Mouse (Mus musculus): ENCODE results near the gene Gm3500. TPM values are rescaled to one million over a fixed set of nuclear protein-coding genes. Genes with fewer than 3 reads are reported as not detected.
"Not testable (repeated sequence)": the region's sequence is repeated elsewhere in the genome, so short reads cannot be mapped to it uniquely, and the experiment has no call there.

The Gm3500 gene
- not detected in 2 replicates for polyA plus RNA-seq (2011; ENCODE audit: insufficient read length, low read depth, missing spikeins)

DNA sequence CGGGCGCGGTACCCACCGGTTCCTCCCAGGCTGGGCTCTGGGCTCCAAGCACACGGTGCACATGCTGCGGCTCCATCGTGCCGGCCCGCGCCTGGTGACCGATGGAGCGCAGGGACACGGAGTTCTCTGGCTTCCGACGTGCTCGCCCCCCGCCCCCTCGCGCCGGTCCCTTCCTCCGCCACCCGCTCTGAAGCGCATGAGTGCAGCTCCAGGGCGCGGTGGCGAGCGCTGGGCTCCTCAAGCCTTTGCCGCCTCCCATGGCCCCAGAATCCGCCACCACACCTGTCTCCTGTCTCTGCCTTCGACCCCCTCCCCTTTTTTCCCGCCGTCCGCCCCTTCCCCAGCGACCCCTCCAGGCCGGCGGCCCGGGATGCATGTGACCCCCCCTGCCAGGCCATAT lies at the start of gene Gm3500:
Gene Gm3500, minus strand, starts transcription at position 101 of the 400 bp plus-strand sequence.
- not testable (repeated sequence) for H3K4me3 ChIP-seq (ENCODE audit: insufficient read depth, low read length); H3K4me1 ChIP-seq (ENCODE audit: control insufficient read depth, insufficient read depth, low read length); H3K27ac ChIP-seq (ENCODE audit: insufficient read depth, low read length)

DNA sequence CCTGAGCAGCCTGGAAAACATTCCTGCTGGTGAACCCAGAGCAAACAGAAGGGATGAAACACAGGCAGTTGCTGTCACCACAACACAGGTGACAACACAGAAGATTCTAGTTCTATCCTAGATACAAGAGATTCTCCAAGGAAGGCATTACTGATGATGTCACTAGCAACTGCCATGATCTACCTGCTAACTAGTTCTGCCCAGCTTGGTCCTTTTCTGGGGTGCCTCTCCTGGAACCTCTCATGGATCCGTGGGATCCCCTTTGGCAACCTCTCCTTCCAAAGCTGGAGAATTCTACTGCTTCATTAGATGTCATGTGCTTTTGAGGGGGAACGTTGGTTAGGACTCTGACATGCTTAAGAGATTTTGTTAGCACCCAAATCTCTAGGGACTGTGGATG lies 54.0 kb downstream of the Gm3500 start, which contains the start of gene Gm3542:
Gene Gm3542, minus strand, starts transcription at position 101 of the 400 bp plus-strand sequence.
- not testable (repeated sequence) for H3K4me1 ChIP-seq (ENCODE audit: control insufficient read depth, insufficient read depth, low read length); H3K27ac ChIP-seq (ENCODE audit: insufficient read depth, low read length); H3K4me3 ChIP-seq (ENCODE audit: insufficient read depth, low read length)

Other genes starting within 250 kb of the Gm3500 start
- gene Gm3317, start 224.5 kb downstream of the Gm3500 start, polyA plus RNA-seq (2011; ENCODE audit: insufficient read length, low read depth, missing spikeins) = not detected in 2 replicates
- gene Gm8271, start 203.3 kb downstream of the Gm3500 start, polyA plus RNA-seq (2011; ENCODE audit: insufficient read length, low read depth, missing spikeins) = not detected in 2 replicates
- not detected in 2 replicates for gene Gm3526, start 128.5 kb downstream of the Gm3500 start, polyA plus RNA-seq (2011; ENCODE audit: insufficient read length, low read depth, missing spikeins)
- gene Gm3542, start 54.1 kb downstream of the Gm3500 start, polyA plus RNA-seq (2011; ENCODE audit: insufficient read length, low read depth, missing spikeins) = not detected in 2 replicates
- gene Gm3194, start 66.4 kb upstream of the Gm3500 start, polyA plus RNA-seq (2011; ENCODE audit: insufficient read length, low read depth, missing spikeins) = not detected in 2 replicates
- gene Gm8246, start 88.8 kb upstream of the Gm3500 start, polyA plus RNA-seq (2011; ENCODE audit: insufficient read length, low read depth, missing spikeins) = not detected in 2 replicates
- not detected in 2 replicates for gene Gm3187, start 95.2 kb upstream of the Gm3500 start, polyA plus RNA-seq (2011; ENCODE audit: insufficient read length, low read depth, missing spikeins)
- not detected in 2 replicates for gene Gm3488, start 112.6 kb upstream of the Gm3500 start, polyA plus RNA-seq (2011; ENCODE audit: insufficient read length, low read depth, missing spikeins)
- not detected in 2 replicates for gene Gm3532, start 149.4 kb upstream of the Gm3500 start, polyA plus RNA-seq (2011; ENCODE audit: insufficient read length, low read depth, missing spikeins)
- not detected in 2 replicates for gene Gm8265, start 244.0 kb upstream of the Gm3500 start, polyA plus RNA-seq (2011; ENCODE audit: insufficient read length, low read depth, missing spikeins)